Mouse (Mus musculus) mature B cell (primary cell): ENCODE measurements around the gene Ddx49.

Experiments used
- in situ Hi-C: fragments of 300-500 bp; cut with MboI; formaldehyde crosslinking; loops from 2 replicates; pipeline ENCODE4 v1.14.3; 2019

The Ddx49 gene

DNA sequence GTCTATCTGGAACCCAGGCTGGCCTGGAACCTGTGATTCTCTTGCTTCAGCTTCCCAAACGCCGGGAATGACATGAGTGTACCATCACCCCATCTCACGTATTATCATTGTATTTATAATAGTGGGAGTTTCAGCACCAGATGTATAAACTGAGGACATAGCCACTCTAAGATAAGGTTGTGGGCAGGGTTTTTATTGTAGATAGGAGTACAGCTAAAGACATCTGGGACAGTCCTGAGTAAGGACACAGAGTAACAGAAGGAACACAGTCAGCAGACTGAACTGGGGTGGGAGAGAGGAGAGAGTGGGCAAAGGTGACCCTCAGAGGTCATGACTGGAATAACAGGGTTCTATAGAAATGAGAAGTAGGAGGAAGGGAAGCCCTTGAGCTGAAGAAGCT is 34.6 kb downstream of the Ddx49 start:
- in situ Hi-C loops = no loop called here

DNA sequence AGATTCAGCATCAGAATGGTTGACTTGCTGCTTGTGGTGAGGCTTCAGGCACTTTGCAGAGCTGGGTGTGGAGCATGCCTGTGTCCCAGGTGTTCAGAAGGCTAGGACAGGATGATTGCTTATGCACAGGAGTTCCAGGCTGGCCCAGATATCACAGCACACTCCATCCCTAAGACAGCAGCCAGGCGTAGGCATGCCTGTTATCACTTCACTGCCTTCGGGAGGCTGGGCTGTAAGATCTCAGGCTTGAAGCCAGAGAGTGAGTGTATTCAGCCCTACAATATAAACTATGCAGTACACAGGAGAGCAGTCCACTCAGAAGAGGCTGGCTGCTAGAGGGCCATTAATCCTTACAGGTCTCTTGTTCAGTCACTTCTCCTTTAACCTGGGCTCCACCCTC is 43.2 kb downstream of the Ddx49 start:
- in situ Hi-C loops = no loop called here

DNA sequence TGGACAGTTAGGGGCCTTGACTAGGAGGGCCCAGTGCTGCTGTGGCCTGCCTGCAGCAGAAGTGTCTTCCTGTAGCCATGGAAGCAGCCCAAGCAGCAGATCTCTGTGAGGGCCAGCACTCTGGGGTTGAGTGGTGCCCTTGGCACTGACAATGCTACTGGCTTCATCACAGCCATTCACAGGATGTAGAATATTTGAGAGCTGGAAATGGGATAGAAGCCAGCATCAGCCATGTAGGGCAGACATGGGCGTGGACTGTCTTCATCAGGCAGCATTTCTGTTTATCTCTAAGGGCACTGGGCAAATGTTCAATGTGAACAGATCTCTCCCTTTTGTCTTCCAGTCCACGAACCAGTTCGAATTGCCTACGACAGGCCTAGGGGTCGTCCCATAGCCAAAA is 43.7 kb downstream of the Ddx49 start:
- in situ Hi-C loops = no loop called here

DNA sequence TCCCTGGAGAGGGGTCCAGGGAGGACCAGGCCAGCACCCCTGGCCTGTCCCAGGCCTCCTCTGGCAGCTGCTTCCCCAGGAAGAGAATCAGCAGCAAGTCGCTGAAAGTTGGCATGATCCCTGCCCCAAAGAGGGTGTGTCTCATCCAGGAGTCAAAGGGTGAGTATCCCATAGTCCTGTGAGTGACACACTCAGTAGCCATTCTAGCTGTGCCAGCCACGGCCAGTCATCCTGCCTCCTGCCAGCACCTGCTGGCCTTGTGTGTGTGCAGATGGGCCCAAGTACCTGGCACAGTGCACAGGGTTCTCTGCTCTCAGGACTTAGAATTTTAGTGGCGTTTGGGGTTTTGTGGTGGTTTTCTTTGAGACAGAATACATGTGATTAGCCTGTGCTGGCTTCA is 44.8 kb downstream of the Ddx49 start:
- in situ Hi-C loops = no loop called here

DNA sequence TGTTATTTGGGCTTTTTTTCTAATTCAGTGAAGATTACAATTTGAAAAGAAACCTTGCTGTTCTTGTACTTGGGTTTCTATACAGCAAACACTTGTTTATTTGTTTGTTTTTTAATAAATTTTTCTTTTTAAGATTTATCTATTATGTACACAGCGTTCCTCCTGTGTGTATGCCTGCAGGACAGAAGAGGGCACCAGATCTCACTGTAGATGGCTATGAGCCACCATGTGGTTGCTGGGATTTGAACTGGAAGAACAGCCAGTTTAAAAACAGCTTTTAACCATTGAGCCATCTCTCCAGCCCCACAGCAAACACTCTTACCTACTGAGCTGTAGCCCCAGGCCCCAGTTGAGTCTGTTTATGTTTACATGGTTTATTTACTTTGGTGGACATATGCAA is 47.7 kb downstream of the Ddx49 start:
- in situ Hi-C loops = no loop called here

DNA sequence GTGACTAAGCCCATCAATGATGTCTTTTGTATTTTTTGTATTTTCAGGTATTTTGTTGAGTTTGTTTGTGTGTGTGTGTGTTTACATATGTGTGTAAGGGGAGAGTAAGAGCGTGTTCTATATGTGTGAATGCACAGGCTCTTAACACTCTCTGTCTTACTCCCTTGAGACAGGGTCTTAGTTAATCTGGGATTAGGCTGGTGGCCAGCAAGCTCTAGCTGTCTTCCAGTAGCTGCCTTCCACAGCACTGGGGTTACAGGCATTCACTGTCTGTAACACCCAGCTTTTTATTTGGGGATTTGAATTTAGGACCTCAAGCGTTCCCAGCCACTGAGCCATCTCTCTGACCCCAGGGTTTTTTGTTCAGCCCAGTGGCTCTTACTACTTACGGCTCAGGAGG is 54.4 kb downstream of the Ddx49 start:
- in situ Hi-C loops = no loop called here

DNA sequence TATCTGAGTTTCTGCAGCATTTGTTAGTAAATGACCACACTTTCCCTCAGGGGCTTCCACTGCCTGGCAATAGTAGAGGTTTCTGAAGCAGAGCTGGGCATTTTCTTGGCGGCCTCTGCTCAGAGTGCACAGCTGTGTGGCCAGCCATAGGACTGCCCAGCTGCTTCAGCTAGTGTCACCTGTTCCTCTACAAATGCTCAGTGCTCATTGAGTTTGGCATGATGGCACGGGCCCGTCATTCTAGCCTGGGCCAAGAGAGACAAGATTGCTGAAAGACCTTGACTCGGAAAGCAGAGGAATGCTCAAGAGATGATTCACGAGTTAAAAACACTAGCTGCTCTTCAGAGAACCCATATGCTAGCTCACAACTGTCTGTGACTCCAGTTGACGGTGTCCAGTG is 55.7 kb downstream of the Ddx49 start:
- in situ Hi-C loops = no loop called here
